Mouse (Mus musculus) layer of hippocampus, adult 9-10 months (tissue): ENCODE measurements around the gene Slc38a9.

Experiments
- DNase-seq: peaks from one replicate; pipeline ENCODE4 v3.0.0; 2022; ENCODE audit warnings: low spot score

The Slc38a9 gene

DNA sequence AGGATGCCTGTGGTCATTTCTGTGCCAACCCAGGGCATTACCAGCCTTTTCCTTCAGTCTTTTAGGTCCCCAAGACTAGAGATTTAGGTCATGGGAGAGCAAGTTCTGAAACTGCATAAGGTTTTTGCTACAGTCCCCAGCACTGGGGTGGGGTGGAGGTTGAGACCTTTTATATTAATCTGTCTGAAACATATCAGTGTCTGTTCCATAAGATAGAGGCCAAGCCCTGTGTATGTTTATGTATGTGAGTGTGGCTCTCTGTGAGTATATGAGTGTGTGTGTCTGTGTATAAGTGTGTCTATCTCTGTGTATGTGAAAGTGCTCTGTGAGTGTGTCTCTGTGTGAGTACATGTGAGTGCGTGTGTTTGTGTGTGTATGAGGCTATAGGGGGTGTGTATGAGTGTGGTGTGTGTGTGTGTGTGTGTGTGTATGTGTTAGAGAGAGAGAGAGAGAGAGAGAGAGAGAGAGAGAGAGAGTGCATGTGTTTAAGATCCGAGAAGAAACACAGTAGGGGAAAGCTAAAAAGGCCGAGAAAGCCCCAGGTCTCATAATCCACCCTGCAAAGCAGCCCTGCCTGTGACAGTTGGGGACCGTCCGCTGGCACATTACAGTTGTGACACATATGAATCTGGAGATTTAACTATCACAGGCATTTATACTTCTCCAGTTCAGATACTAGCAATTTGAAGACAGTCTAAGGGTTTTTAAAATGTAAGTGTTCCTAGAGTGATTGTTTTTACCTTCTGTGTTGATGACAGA, 85.6 kb downstream of the Slc38a9 start:
- DNase-seq: no peak

DNA sequence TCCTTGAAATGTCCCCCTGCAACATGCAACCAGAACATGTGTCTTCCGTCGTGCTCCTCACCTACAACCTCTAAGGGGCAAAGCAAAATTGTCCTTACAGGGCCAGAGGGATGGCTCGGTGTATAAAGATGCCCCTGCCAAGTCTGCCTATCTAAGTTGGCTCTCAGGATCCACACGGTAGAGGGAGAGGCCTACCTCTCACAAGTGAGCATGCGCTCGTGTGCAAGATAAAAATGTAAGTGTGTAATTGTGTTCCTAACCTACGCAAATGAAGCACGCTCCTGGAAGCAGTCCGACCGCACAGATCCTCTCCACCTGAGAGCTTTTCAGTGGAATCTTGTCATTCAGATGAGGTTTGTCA, 86.1 kb downstream of the Slc38a9 start:
- DNase-seq: no peak

DNA sequence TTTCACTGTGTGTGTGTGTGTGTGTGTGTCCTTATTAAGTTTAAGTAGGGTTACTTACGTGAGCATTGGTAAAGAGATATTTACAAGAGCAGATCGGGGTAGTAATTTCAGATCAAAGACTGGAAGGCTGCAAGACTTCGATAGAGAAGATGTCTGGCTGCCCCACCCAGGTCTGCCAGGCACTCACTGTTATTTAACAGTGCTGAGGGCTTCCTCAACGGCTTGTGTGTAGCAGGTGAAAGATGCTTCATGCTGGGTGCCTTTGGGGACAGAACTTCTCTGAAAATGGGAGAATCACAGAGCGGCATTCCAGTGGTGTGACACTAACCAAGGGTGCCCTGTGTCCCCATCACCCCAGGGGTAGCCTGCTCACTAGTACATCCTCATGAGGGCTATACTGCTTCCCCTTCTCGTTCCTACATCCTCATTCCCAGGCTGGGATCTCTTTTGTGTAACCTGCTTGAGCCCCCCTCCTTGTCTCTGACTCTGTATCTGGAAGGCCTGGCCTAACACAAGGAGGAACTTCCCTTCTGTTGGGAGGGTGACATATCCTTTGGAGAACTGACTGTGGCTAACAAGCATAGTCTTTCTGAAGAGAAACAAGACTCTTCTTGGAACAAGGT, 87.4 kb downstream of the Slc38a9 start:
- DNase-seq: no peak

DNA sequence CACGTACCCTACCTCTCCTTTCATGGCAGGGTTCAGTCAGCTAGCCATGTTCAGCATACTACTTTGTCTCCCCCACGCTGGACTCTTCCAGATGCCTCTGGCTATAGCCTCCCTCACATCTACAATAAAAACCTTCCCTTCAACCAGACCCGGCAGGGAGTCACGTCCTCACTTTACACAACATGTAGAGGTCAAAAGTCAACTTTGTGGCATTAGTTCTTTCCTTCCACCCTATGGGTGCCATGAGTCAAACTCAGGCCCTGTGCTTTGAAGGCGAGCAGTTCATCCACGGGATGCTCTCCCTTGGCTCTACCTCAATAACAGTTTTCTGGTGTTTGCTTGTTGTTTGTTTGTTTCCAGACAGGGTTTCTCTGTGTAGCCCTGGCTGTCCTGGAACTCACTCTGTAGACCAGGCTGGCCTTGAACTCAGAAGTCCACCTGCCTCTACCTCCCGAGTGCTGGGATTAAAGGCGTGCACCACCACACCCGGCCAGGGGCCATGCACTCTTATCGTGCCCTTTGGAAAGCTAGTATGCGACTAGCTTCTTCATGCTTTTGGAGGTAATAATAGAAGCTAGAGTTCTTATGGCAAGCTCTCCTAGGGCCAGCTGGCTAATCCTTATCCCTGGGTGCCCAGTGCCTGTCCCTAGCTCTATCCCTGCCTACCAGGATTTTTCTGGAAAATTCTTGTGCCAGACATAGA, 88.4 kb downstream of the Slc38a9 start:
- DNase-seq: no peak

DNA sequence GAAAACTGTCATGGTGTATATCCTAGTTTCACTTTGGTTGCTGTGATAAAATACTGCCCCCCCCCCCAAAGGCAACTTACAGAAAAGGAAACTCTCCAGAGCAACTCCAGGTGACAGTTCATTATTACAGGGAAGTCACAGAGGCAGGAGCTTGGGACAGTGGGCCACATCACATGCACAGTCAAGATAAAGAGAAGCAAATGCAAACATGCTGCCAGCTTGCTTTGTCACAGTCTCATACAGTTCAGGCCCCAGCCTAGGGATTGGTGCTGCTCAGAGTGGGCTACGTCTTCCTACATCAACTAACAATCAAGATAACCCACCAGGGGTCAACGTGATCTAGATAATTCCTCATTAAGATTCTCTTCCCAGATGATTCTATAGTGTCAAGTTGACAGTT, 89.3 kb downstream of the Slc38a9 start:
- DNase-seq: no peak

DNA sequence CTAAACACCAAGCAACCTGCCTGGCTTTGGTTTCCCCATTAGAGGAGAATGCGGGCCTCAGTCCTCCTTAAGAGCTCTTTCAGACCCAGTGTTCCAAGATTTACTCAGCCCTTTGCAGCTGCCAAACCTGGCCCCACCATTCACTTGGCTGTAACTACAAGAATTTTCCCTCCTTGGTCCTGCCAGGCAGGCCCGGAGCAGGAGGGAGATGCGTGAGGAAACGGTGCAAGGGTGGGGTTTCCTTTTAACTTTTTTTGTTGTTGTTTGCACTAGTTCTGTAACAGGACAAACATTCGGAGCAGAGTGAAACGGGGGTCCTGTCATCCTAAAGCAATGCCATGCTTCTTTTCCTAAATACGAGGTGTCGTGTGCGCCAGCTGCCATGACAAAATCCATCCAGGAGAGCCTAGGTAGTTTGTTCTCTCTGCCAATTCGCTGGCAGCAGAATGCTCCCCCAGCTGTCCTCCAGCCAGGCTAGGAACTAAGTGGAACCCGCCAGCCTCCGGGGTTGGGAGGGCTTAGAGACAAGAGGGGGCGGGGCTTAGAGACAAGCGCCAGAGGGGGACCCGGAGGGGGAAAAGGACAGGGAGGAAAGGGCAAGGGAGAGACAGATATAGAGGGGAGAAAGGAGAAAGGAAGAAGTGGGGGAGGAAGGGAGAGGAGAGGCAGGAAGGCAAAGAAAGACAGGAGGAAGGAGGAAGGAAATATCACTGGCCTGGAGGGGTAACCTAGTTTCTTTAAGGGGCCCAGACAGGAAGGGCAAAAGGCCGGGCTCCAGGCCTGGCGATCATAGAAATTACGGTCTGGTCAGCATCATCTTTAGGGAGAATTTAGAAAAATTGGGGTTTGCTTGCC, 91.1 kb downstream of the Slc38a9 start:
- DNase-seq: no peak

DNA sequence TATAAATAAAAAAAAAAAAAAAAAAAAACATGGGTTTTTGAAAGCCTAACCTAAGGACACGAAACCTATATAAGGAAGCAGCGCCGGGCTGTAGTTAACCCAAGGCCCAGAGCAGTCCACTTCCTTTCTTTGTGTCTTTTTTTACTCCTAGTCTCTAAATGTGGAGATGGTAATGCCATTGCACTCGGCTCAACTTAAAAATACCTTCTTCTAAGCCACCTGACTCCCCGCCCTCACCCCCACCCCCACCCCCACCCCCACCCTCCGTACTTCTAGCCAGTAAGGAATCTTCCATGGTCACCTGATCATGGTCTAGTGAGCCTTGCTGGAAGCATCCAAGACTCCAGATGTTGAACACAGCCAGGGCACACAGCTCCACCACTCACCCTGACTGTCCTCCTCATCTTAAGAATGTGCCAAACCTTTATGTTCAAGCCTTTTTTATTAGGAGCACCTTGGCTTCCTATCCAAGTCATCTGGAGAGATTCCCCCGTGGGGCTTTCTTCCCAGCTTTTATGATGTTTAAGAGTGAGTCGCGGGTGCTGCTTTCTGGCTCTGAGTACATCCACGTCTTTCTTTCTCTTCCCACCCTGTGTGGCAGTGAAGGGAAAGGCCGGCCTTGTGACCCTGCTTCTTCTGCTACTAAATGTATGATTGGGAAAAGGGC, 91.9 kb downstream of the Slc38a9 start:
- DNase-seq: no peak

DNA sequence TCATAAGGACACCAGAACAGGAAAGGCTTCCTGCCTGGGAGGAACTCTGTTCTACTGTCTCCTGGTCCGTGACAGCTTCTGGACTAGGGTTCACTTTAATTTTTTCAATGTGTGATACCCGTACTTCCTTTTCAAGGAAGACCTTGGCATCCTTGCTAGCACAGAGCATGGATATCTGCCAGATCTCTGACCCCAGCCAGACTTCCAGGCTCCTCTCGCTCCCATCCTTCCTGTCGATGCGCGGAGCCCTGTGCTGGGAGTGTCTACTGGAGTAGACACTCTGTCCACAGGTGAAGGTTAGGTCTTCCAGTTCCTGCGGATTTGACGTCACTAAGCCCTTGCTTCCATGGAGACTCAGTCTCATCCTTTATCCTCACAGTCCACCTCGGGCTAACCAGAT, 93.0 kb downstream of the Slc38a9 start:
- no peak for DNase-seq

DNA sequence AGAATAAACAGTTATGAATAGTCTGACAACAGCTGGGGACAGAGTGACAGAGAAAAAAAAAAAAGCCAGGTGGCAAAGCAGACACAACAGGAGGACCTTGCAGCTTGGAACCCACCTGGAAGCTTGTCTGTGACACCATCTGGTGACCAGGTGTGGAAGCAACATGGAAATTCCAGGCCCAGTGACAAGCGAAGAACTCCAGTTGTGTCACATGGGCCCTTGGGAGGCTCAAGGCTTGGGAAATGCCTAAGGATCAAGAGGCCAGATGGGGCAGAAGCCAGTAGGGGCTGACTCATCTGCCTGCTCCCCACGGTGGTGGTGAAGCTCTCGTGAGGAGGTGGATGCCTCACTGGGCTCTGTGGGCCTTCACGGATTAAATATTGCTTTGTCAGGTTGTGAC, 94.3 kb downstream of the Slc38a9 start:
- DNase-seq: no peak

DNA sequence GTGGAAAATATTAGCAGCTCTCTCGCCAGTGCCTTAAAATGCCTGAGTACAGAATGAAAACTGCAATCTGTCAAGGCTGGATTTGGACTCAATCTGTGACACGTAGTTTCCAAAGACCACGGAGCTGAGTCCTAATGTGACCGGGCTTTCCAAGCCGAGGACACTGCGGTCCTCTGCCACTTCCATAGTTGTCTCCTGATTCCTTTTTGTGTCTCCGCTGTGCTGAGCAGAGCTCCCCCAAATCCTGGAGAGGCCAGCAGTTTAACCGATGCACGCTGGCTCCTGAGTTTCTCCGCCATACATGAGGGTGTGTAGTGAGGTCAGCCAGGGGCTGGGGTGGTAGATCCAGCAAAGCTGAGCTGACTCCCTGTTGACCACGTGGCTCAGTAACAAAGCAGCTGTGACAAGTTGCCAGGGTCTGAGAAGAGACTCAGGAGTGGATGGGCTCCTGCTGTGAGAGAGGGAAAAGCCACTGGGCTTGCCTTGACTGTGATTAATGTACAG, 95.0 kb downstream of the Slc38a9 start:
- no peak for DNase-seq

DNA sequence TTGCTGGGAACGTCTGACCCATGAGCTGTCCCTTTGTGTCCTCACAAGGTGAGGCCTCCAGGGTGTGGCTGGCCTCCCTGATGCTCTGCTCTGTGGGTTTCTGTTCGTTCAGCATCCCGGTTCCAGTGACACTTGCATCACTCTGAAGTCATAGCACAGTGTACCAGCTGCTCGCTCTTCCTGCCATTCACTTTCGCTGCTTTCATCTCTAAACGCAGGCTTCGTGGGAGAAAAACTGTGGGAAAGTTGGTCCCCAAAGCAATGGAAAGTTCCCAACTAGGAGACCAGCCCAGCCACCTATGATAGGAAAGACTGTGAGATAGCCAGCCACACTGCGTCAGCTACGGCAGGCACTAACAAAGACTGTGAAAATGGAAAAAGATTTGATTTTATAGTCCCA, 96.8 kb downstream of the Slc38a9 start:
- DNase-seq: no peak

DNA sequence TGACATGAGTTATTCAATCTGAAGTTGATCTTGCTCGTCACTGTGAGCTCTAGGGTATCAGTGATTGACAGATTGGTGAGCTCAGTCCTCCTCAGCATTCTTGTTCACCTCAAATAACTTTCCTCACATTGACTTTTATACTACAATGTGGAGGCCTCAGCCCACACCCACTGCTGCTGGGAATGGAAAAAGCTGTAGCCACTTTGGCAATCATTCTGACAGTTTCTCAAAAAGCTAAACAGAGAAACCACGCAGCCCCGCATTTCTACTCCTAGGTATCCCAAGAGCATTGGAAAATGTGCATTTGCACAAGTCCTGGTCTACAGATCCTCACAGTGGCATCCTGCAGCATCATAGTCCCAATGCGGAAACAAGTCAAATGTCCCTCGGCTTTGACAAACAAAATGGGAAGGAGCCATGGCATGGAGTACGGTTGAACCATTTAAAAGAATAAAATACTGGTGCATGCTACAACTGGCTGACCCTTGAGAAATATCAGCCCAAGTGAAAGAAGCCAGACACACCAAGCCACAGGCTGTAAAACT, 98.1 kb downstream of the Slc38a9 start:
- no peak for DNase-seq

DNA sequence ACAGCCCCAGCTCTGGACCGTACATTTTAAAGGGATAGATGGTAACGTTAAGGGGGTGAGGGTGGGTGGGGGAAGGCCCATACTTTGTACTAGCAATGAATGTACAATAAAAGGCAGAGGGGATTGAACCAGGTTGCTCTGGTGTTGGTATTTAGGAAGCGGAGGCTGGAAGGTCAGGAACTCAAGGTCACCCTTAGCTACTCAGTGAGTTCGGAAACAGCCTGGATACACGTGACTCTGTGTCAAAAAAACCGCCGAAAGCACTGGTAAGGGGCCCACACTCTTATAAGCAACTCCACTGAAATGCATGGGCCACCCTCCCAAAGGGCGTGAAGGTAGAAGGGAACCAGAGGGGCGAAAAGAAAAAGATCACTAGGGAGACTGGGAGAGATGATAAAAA, 98.8 kb downstream of the Slc38a9 start:
- no peak for DNase-seq

DNA sequence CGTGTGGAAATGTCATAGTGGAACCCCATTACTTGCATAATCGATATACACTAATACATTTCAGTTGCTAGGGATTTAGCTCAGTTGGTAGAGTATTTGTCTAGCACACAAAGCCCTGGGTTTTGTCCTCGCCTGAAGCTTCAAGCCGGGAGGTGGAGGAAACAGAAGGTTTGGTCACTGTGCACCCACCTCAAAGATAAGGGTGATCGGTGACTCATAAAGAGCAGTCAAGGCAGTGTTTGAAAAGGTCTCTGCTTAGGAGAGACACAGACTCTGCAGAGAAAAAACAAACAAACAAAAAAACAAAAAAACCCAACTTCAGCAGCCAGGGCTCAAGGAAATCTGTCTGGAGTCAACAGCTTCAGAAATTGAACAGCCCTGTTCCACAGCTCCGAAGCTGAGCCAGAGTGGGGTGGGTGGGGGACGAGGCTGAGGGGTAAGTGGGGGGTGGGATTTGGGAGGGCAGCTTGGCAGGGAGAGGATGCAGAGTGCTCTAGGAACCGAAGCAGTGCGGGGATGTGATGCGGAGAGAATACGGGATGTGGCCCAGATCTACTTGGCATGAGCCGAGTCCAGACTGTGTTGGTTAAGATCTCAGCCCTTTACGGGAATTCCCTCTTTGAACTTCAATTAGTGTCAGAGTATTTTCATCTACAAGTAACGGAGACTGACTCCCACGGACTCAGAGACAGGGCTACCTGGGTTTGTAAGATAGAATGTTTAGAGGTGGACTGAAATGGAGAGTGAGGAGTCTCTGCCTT, 99.4 kb downstream of the Slc38a9 start:
- DNase-seq: no peak

DNA sequence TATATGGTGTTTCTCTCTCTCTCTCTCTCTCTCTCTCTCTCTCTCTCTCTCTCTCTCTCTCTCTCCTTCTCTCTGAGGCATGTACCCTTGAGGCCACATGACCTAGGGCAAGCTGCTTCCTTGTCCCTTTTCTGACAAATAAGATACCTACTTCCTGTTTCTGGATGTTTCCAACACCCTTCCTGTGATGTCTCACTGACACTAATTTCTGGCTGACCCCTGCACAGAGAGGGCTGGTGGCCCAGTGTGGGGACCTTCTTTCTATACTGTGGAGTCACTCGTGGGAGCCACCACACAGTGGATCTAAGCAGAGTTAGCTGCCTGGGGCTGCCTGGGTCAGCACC, 100.0 kb downstream of the Slc38a9 start:
- DNase-seq: no peak

DNA sequence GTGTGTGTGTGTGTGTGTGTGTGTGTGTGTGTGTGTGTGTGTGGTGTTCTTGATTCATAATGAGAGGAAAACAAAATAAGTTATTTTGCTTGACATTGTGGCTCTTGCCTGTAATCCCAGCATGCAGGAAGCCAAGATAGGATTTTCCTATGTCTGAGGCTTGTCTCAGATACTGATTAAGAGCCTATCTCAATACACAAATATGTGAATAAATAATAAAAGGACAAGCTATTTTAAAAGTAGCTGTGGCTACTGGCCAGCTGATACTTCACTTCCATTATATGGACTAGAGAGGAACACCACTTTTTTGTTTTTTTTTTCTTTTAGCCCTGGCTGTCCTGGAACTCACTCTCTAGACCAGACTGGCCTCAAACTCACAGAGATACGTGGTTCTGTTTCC, 101.2 kb downstream of the Slc38a9 start:
- no peak for DNase-seq

DNA sequence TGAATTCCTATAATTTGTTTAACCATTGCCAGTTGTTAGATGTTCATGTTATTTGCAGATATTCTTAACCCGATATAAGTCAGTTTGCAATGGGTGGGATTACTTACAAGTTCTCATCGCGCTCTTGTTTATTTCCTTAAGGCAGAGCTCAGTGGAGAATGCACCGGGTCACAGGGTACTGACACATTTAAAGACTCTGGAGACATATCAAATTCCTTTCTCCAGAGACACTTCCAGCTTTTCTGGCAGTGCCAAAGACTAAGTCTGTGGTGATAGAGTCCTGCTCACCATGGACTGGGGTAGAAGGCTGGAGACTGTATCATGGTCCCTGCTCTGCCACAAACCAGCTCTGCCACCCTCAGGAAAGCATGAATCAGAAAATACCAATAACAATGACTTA, 102.0 kb downstream of the Slc38a9 start:
- no peak for DNase-seq

DNA sequence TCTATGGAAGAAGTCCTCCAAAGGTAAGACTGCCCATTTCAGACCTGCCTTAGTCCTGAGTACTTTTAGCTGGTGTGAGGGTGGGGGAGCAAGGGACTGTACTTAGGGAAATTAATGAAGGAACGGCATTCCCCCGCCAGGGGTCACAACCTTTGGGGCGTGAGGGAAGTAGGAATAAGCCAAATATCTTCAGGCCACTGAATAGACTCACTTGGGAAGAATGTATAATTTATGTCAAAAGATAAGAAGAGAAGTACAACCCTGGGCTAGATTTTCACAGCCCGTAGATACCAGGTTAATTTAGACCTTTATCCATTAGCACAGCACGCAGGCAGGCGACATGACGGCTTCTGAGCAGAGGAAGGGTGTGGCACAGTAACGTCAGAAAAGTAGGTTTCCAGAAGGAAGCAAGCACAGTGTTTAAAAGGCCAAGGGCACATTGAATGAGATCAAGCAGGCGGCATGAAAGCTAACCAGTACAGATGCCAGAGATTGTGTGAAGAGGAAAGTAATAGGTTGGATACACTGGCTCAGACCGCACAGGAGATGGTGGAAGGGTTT, 103.1 kb downstream of the Slc38a9 start:
- DNase-seq: no peak

DNA sequence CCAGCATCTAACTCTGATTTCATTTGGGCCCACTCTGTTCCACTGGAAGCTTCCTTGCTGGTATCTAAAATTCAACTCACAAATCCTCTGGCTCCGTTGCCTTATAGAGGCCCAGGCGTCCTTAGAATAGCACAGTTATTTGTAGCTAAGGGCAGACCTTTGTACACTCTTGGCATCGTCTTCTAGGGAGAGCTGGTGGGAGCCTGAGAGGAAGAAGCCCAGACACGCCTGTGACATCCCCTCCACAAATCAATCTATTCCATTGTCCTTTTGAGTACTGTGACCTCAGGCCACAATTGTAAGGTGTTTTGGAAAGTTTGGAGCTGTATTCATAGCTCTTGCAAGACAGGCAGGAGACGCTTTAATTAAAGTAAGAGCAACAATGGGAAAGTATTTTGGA, 104.0 kb downstream of the Slc38a9 start:
- DNase-seq: no peak

DNA sequence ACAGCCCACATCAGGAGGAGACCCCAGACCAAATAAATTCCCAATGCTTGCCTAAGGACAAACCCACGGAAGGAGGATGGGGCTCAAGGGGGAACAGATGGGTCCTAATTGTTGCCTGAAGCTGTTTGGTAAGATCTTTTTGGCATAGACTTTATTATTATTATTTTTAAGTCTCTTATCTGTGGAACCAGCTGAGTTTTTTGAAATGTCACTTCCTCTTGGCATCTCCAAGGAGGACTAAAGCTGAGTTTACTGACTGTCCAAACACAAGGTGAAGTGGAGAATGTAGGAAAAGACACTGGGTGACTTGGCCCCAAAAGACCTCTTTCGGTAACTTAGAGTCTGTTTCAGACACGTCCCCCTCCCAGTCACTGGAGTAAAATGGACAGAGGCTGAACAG, 105.1 kb downstream of the Slc38a9 start:
- no peak for DNase-seq
